Mouse (Mus musculus) ES-E14 (cell line): ENCODE results near the gene Il10rb.

Experiments used
- MAFK ChIP-seq: IDR thresholded peaks from 2 replicates; pipeline ENCODE4 v1.6.1; 2014; ENCODE audit warnings: mild to moderate bottlenecking, low read depth, low read length, inconsistent platforms; ENCODE audit not compliant: insufficient read depth
- ZC3H11A ChIP-seq: IDR thresholded peaks from 2 replicates; pipeline ENCODE4 v1.6.1; 2012; ENCODE audit warnings: low read depth, mild to moderate bottlenecking, inconsistent platforms, low read length, borderline replicate concordance

DNA sequence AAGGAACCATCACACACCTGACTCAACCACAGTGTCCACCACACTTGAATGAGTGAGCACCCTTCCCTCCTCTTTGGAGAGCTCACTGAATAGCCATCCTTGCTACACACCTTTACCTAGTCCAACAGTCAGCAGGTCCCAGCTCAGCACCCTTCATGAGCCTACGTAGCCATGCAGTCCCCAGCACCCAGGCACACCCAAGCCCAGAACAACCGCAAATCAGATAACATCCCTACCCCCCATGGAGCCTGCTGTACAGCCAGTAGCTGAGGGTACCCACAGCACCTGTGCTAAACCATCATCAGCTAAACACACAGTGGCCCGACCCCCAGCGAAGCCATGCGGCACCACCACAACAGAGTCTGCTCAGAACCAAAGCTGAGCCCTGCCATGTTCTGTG is 42.1 kb downstream of the Il10rb start:
- no peak for TF ChIP-seq MAFK
- no peak for TF ChIP-seq ZC3H11A
